Mouse (Mus musculus) MEL (cell line): ENCODE results near the gene Top3a.

Source experiments
- CTCF ChIP-seq, 3 experiments: IDR thresholded peaks in 2 of 3; conservative IDR thresholded peaks in 1 of 3; 2 replicates each; pipeline ENCODE4 v1.5.1; 2011 to 2012; ENCODE audit warnings: low read length in 3 of 3, low read depth in 2 of 3, mild to moderate bottlenecking in 2 of 3, improper control_type of control experiment in 1 of 3, inconsistent platforms in 1 of 3, mixed read lengths in 1 of 3, moderate library complexity in 1 of 3; ENCODE audit not compliant: control insufficient read depth in 1 of 3, insufficient read depth in 1 of 3, poor library complexity in 1 of 3, severe bottlenecking in 1 of 3
- EP300 ChIP-seq, 2 experiments: IDR thresholded peaks; 2 replicates each; pipeline ENCODE4 v1.6.1; 2011; ENCODE audit warnings: improper control_type of control experiment in 2 of 2, low read length in 2 of 2, low read depth in 1 of 2, mild to moderate bottlenecking in 1 of 2
- MYB ChIP-seq: IDR thresholded peaks from 2 replicates; pipeline ENCODE4 v1.6.1; 2011; ENCODE audit warnings: mild to moderate bottlenecking, low read depth, low read length, improper control_type of control experiment
- POLR2A ChIP-seq, 2 experiments: IDR thresholded peaks; 2 replicates each; pipeline ENCODE4 v1.6.1; 2011 to 2012; ENCODE audit warnings: low read length in 2 of 2, mild to moderate bottlenecking in 2 of 2, control low read depth in 1 of 2, improper control_type of control experiment in 1 of 2, low read depth in 1 of 2, moderate library complexity in 1 of 2; ENCODE audit not compliant: control insufficient read depth in 1 of 2, insufficient read depth in 1 of 2, poor library complexity in 1 of 2
- ZNF384 ChIP-seq: IDR thresholded peaks from 2 replicates; pipeline ENCODE4 v1.6.1; 2012; ENCODE audit warnings: low read depth, mild to moderate bottlenecking, inconsistent platforms, low read length, improper control_type of control experiment

DNA sequence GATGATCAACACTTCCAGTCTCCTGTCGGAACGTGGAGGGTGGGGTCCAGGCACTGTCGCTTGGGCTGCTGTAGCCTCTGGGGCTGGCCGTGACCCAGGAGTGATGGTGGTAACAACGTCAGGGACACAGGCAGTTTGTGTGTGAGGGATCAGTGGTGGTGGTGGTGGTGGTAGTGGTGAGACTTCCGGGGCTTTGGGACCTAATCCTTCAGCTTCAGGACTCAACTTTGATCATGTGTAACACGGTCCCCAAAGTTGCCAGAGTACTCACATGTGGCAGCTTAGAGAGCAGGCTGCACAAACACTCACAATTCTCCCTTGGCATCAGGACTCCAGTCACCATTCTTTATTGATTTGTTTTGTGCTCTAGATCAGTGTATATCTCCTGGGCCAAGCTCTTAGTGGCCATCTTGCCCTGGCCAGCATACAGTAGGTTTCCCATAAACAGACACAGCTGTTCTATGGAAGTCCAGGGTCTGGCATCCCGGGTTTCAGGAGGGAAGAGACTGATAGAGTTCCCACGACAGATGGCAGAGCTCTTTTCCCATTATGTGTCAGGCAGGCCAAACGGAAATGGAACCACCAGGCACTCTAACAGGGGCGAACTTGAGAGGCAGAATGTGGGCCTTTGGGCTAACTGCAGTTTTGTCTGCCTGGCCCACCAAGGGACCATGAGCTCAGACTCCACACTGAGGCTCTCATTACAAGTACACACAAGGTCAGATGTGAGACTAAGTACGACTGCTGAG lies 49.6 kb downstream of the Top3a start:
- no peak for TF ChIP-seq POLR2A (IDR thresholded peaks at IDR 0.05; ENCODE audit: control insufficient read depth in 1 of 2, insufficient read depth in 1 of 2, low read depth in 1 of 2, low read length in 2 of 2, poor library complexity in 1 of 2)
- TF ChIP-seq ZNF384, result no peak
- no peak for TF ChIP-seq CTCF (IDR thresholded peaks at IDR 0.05 in 2 of 3, conservative IDR thresholded peaks at IDR 0.05 in 1 of 3; ENCODE audit: control insufficient read depth in 1 of 3, insufficient read depth in 1 of 3, low read depth in 2 of 3, low read length in 3 of 3, poor library complexity in 1 of 3, severe bottlenecking in 1 of 3)
- no peak for TF ChIP-seq MYB
- no peak for TF ChIP-seq EP300 (IDR thresholded peaks at IDR 0.05; ENCODE audit: low read depth in 1 of 2, low read length in 2 of 2)
